Mouse (Mus musculus): ENCODE measurements around the gene Dnah2. TPM values are rescaled to one million over a fixed set of nuclear protein-coding genes. Genes with fewer than 3 reads are reported as not detected.

Dnah2 gene
- total RNA-seq, 2 experiments from 2014 or later: 4.6 to 5.2 TPM

GRCm38 (mm10) chr11:69372056-69372779 lies 176.7 kb downstream of the Dnah2 start:
- Histone ChIP-seq H3K4me3 (no peak overlapping the region; the same call in 1 of the 2 replicates), H3K27ac (peak overlapping the region; percentile 99)
- no peak for TF ChIP-seq CTCF (conservative IDR thresholded peaks at IDR 0.05)
- DNase-seq (ENCODE audit: low spot score in 2 of 2): peak; percentile 82 to 88

GRCm38 (mm10) chr11:69371601-69372000 lies 177.3 kb downstream of the Dnah2 start:
- DNase-seq (ENCODE audit: low spot score in 2 of 2): no peak

GRCm38 (mm10) chr11:69370817-69371215 lies 178.1 kb downstream of the Dnah2 start:
- H3K27ac ChIP-seq: peak overlapping the region; percentile 99

More at GRCm38 (mm10) chr11:69371601-69372000, 177.3 kb downstream of the Dnah2 start:
- no peak for TF ChIP-seq CTCF (conservative IDR thresholded peaks at IDR 0.05)
- no peak overlapping the region for H3K4me3 ChIP-seq
- H3K27ac ChIP-seq: peak overlapping the region; percentile 99

More at GRCm38 (mm10) chr11:69370817-69371215, 178.1 kb downstream of the Dnah2 start:
- no peak for DNase-seq (ENCODE audit: low spot score in 2 of 2)
- TF ChIP-seq CTCF (conservative IDR thresholded peaks at IDR 0.05): no peak
- H3K4me3 ChIP-seq: no peak overlapping the region

Small RNA genes lying within 50 kb of the gene (microRNA-seq; reads per million reads assigned to microRNA genes)
- 0 reads per million in 2 experiments for gene Gm27493

Other genes with a start within 250 kb of the Dnah2 start
- 10 to 100 TPM; 13.9 to 17.8 TPM for gene Cntrob, start 225.3 kb downstream of the Dnah2 start, total RNA-seq (2021)
- 10 to 100 TPM; 63.0 to 63.5 TPM for gene Trappc1, start 225.1 kb downstream of the Dnah2 start, total RNA-seq (2021)
- gene Kcnab3, start 222.9 kb downstream of the Dnah2 start, total RNA-seq (2021): 10 to 100 TPM; 20.6 to 26.1 TPM
- gene Rnf227, start 208.6 kb downstream of the Dnah2 start, total RNA-seq (2021): 100 to 1,000 TPM; 110 to 117 TPM
- gene Chd3, start 179.7 kb downstream of the Dnah2 start, total RNA-seq (2021): 100 to 1,000 TPM; 541 to 561 TPM
- gene Naa38, start 153.6 kb downstream of the Dnah2 start, total RNA-seq (2021): 100 to 1,000 TPM; 109 to 127 TPM
- 10 to 100 TPM; 43.6 to 45.0 TPM for gene Cyb5d1, start 153.5 kb downstream of the Dnah2 start, total RNA-seq (2021)
- gene Tmem88, start 150.9 kb downstream of the Dnah2 start, total RNA-seq (2021): 1 to 10 TPM; 2.6 to 5.0 TPM
- gene Kdm6b, start 135.4 kb downstream of the Dnah2 start, total RNA-seq (2021): 10 to 100 TPM; 34.3 to 40.9 TPM
- gene Efnb3, start 11.1 kb upstream of the Dnah2 start, total RNA-seq (2021): 100 to 1,000 TPM; 113 to 116 TPM
- gene Wrap53, start 31.1 kb upstream of the Dnah2 start, total RNA-seq (2021): 10 to 100 TPM; 12.0 to 14.3 TPM
- 10 to 100 TPM; 28.5 to 32.3 TPM for gene Trp53, start 31.2 kb upstream of the Dnah2 start, total RNA-seq (2021)
- 100 to 1,000 TPM; 391 to 411 TPM for gene Atp1b2, start 56.8 kb upstream of the Dnah2 start, total RNA-seq (2021)
- not detected for gene Shbg, start 68.8 kb upstream of the Dnah2 start, total RNA-seq (2021)
- 10 to 100 TPM; 15.1 to 15.6 TPM for gene Sat2, start 72.9 kb upstream of the Dnah2 start, total RNA-seq (2021)
- gene Fxr2, start 83.9 kb upstream of the Dnah2 start, total RNA-seq (2021): 100 to 1,000 TPM; 138 to 143 TPM
- gene Sox15, start 106.2 kb upstream of the Dnah2 start, total RNA-seq (2021): under 1 TPM in 1 of 2 experiments, not detected in 1; 0.44 TPM
- 10 to 100 TPM; 54.9 to 59.3 TPM for gene Mpdu1, start 113.5 kb upstream of the Dnah2 start, total RNA-seq (2021)
- 10 to 100 TPM in 1 of 2 experiments, 1 to 10 TPM in 1; 9.7 to 15.4 TPM for gene Cd68, start 117.0 kb upstream of the Dnah2 start, total RNA-seq (2021)
- gene Eif4a1, start 123.3 kb upstream of the Dnah2 start, total RNA-seq (2021): 100 to 1,000 TPM; 342 to 344 TPM
- 100 to 1,000 TPM; 108 to 132 TPM for gene Senp3, start 133.0 kb upstream of the Dnah2 start, total RNA-seq (2021)
- gene Tnfsf13, start 136.7 kb upstream of the Dnah2 start, total RNA-seq (2021): 1 to 10 TPM; 2.1 to 2.5 TPM
- 1 to 10 TPM; 8.9 to 9.6 TPM for gene Tnfsf12, start 146.7 kb upstream of the Dnah2 start, total RNA-seq (2021)
- gene Tnfsfm13, start 147.0 kb upstream of the Dnah2 start, total RNA-seq (2021): 1 to 10 TPM; 1.6 to 2.2 TPM
- 10 to 100 TPM; 64.6 to 65.4 TPM for gene Polr2a, start 209.5 kb upstream of the Dnah2 start, total RNA-seq (2021)
- not detected for gene Slc35g3, start 212.9 kb upstream of the Dnah2 start, total RNA-seq (2021)
- gene Zbtb4, start 216.8 kb upstream of the Dnah2 start, total RNA-seq (2021): 100 to 1,000 TPM; 122 to 133 TPM
- 1 to 10 TPM; 1.1 to 1.3 TPM for gene Chrnb1, start 246.8 kb upstream of the Dnah2 start, total RNA-seq (2021)